Mouse (Mus musculus): Measurements from ENCODE around the gene Hdc.
A peak's percentile ranks its signal among the peaks of the same experiment; 100 is the strongest.
"Not testable (repeated sequence)": the region's sequence is repeated elsewhere in the genome, so short reads cannot be mapped to it uniquely, and the experiment has no call there.

Hdc gene

DNA sequence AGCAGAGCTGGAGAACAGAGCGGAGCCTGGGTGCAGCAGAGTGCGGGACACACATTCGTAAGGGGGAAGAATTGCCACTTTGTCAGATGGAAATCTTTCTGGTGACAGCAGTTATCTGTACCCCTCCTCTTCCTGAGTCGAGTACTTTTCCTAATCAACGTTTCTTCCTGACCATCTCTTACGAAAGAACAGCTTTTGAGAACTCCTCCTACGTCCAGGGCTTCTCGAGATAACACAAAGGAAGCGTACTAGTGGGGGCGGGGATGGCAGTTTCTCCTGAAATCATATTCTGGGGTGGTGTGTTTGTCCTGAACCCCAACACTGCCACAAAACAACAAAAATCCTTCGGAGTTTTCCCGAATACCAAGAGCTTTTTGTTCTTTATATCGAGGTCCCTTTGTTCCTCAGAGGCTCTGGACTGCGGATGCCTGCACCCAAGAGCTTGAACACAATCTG, at the start of gene Hdc:
Gene Hdc (minus strand): TSS at position 51 of the 456 bp plus-strand sequence.
- DNase-seq = no peak

DNA sequence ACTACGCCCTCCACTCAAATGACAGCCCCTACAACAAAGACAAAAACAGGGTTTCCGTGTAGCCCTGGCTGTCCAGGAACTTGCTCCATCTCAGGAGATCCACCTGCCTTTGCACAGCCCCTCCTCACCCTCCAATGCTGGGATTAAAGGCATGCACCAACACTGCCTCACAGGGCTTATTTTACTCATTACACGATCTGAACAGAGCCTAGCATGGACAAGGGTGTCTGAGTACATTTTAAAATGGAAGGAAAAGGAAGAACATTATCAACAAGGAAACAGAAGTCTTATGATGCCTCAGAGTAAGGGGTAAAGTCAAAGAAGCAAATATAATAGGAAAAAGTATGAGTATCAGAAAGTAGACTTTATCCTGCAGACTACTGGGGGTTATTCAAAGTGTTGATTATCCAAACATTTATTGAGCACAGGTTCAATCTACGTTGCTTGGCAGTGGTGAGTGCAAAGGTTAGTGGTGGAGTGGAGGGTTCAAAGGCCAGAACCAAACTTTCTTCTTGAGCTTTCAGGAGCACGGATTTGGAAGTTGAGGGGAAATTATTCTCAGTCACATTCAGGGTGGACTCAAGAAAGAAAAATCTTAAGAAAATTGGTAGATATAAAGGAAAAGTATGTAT, 49.6 kb upstream of the Hdc start:
- DNase-seq = no peak

DNA sequence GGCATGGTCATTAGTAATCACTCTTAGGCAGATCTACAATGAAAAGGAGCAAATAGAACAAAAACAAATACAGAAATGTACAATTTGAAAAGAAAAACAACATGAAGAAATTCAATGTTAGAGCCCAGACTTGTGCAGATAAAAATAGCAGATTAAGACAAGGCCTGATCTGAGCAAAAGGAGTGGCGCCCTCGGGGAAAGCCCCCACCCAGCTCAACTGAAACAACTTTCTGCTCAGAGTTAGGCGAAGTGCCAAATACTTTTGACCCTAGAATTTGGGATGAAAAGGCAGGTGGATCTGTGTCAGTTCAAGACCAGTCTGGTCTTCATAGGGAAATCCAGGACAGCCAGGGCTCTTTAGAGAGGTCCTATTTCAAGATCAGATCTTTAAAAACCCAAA, 46.9 kb upstream of the Hdc start:
- DNase-seq = no peak

DNA sequence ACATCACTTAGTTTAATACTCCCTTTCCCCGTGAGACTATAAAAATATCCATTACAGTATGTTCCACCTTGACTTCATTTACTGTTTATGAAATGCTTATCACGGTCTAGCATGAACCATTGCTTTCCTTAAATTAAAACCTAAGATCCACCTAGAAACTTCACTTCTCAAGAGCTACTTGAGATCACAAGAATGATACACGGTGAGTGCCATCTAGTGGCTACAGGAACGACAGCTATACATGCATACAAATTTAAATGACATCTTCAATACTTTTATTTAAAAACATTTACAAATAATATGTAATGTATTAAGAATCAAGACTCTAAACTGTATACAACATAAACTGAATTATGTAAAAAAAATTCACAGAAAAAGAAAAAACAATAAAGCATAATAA, 44.4 kb upstream of the Hdc start:
- DNase-seq = peak in 1 of 2 experiments; percentile 46

DNA sequence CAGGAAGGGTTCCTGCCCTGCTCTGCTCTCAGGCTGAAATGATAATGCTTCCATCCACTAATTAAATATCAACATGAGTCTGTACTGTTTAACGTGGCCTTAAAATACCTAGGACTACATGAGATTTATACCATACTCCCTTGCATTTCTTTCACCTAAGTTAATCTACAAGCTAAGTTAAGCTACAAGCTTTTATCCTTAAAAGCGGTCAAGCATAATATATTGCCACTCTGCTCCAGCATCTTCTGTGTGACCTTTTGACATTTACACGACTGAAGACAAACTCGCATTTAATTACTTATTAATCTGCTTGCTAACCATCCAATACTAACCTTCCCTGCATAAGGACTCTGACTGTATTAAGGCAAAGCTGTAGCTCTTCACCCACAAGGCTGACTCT, 33.8 kb upstream of the Hdc start:
- no peak for DNase-seq

DNA sequence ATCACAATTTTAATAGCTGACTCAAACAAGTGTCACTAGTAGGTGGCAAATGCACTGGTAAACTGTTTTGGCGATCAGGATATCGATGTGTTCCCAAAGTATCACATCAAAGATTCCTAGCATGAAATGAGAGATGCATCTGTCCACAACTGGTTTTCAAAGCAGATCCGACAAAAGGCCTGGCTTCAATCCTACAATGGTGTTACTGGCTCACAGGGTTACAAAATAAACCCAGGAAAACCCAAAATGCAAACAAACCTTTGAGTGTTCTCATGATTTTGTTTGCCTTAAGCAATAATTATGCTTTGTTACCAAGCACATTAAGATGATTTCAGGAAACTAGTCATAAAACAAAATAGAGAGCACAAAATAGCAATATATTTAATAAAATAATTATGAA, 28.7 kb upstream of the Hdc start:
- DNase-seq = no peak

DNA sequence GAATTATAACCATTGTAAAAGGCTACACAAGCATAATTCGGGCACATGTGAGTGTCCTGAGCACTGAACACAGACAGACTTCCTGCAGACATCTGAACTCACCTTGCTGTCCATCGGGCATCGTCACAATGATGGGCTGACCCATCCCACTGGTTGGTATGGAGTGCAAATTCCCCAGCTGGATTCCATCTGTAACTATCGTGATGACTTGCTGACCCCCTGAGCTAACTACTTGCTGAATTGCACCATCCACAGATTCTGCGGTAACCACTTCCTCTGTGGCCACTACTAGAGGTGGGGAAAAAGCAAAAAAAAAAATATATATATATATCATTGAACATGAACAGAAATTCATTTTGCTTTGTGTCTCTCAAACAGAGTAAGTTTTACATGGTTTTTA, 27.4 kb upstream of the Hdc start:
- no peak for DNase-seq

DNA sequence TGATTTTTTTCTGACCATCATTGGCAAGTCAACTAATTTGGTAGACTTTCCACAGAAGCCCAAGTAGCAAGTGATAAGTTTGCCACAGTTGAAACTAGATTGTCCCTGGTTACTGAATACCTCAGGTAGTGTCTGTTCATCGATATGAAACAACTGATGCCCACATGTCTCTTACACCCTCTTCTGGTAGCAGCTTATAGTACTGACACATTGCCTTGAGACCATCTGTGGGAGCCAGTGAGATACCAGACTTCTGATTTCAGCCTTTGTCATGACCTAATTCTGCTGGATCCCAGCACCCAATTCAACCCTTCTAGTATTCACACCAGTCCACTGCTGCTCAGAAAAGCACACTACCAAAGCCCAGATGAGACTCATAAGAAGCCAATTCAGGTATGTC, 25.7 kb upstream of the Hdc start:
- no peak for DNase-seq

DNA sequence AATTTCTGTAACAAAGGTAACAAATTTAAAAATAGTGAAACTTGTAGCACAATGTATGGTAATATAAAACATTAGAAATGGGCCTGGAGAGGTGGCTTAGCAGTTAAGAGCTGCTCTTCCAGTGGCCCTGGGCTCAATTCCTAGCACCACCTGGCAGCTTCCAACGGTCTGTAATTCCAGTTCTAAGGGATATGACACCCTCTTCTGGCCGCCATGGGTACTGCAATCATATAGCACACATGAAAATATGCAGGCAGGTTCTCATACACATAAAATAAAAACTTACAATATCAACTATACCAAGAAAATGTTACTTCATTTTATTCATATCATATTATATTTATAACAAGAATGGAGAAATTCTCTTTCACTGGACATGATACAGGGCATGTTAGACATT, 21.2 kb upstream of the Hdc start:
- DNase-seq = no peak

DNA sequence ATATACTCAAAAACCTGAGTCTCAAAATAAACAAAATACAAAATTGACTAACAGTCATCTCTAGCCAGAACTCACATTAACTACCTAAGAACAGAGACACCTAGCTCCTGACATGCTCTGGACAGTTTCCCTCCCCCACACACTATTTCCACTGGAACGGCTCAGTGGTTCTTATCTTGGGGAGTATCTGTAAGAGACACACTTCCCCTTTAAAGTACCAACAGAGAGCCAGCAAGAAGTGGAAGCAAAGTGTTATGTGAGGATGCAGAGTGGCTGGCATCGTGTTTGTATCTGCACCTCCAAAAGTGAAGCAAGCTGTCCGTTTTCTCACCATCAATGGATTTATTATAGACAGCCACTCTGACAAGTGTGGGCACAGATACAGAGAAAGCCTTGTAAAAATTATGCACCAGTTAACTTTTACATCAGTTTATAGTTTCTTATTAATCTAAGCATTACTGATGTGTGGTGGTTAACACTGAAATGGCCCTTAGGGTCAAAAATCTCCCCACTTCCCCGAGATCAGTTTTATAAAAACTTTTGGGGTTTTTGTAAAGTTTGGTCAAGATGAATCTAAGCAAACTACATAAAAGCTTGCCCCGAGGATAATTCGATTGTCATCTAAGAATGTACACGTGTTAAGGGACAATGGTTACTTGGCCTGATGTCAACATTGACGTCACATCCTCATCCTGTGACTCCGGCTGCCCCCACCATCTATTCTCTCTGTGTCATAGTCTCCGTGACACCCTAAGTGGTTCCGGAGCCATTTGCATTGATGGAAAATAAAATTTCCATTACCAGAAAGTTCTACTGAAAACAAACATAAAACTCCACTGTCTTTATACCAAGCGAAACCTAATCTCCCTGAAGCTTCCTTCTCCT, 17.1 kb upstream of the Hdc start:
- no peak for DNase-seq

DNA sequence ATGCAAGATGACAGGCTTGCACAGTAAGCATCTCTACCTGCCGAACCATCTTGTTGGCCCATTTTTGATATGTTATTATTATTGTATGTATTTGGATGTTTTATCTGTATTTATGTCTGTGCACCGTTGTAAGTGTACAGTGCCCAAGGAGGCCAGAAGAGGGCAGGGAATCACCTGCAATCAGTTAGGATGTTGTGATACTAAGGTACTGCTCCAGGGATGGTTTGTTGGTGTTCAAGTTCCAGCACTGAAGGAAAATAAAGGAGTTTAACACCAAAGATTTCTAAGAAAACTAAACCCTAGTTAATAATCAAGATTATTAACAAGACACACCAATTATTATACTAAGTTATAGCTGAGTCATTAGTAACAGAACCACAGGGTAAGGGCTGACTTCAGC, 14.1 kb upstream of the Hdc start:
- no peak for DNase-seq

DNA sequence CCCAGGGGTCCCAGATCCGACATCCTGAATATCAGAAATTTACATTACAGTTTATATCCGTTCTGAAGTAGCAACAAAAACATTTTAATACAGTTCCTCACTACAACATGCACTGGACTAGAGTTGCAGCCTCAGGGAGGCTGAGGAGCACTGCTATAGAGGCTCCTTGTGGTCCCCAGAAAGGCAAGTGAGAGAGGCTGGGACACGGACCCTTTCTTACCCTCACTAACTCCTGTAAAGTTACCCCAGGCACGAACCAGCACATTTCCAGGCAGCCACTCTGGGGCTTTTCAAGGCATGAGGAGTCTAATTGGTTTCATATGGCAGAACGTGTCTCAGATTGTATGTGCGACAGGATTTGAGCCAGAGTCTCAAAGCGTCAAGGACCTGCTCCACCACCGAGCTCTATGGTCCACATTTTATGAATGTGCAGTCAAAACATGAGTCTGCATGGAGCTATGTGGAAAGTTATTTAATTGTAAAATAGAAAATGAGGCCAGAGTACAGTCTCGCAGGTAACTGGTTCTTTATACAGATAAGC, 9.4 kb upstream of the Hdc start:
- DNase-seq = no peak

DNA sequence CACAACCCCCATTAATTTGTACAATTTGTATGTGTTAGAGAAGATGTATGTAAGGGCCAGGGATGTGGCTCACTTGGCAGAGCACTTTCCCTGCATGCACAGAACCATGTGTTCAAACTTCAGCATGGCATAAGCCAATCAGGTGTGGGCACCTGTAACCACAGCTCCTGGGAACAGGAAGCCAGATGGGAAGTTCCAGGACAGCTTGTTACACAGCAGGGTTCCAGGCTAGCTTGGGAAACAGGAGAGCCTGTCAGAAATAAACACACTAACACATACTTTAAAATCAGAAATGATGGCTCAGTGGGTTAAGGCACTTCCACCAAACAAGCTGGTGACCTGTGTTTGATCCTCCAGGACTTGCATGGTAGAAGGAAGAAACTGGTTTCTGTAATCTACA, 4.0 kb upstream of the Hdc start:
- DNase-seq = peak; percentile 82 to 85

DNA sequence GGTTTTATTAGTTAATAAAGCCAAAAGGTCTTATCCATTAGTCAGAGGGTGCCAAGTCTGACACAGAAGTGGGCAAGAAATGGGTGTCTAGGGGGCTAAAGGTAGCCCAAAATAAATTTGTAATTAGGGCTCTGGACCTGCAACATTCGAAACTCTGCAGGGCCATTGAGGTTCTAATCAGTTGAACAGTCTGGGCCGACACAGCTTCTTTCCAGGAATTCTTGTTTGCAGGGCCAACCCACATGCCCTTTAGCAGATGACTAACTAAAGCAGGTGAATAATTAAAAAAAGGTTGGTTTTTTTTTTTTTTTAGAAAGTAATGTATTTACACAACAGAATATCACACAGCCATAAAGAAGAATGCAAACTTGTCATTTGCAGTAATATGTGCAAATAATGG, 3.4 kb upstream of the Hdc start:
- no peak for DNase-seq

DNA sequence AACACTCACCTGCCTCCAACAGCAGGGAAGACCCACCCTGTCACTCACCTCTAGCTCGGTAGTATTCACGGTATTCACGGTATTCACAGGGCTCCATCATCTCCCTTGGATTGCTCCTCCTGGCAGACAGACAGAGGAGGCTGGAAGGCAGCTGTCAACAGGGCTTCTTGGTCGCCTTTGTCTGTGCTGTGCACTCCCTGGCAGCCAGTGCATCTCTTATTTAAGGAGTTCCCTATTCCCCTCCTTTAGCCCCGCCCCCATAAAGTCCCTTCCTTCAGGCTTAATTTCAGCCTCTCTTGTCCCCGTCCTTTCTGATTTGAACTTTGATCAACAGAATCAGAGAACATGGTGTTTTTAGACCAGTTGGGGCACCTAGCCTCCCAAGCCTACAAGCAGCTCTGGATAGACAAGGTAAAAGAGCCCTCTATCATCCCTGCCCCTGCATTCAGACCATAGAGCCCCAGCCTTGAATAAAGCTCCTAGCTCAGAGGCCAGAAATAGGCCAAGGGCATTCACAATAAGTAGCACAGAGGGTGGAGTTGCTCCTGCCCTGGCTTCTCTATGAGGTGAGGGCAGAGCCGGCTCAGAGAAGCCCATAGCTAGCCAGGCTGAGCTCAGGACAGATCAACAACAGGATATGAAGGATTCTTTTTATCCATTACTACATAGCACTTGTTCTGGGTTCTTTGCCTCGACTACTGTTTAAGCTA, 474 bp downstream of the Hdc start:
- no peak for DNase-seq

DNA sequence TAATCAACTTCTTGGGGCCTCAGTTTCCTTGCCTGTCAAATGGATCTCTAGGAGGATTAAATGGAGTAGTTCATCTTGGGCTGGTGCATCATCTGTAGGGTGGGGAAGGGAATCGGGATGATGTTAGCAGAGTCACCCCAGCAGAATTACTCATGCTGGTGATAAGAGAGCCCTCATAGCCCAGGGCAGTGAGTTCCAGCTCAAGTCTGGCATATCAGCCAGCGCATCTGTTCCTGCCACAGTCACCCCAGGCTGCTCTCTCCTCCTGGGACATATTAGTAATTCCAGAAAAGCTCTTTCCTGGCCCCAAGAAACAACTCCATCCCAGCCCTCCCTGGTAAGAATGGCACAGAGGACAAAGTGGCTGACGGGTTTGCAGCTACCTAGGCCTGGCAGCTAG, 3.7 kb downstream of the Hdc start:
- peak in 1 of 2 experiments; percentile 26 for DNase-seq

DNA sequence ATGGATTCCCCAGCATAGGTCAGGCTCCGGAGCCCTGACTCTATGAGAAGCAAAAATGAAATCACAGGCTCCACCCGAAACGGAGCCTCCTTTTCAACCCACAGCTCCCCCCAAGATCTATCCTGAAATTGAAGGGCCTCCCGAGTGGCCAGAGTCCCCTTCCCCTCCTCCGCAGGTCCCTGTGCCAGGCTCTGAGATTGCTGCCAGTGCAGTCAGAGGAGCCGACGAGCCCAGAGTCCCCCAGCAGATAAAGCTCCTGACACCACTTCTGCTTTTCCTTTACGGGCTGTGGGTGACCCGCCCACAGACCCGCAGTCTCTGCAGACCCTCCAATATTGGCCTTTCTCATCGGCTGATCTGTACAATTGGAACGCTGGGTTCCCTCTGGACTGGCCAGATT, 9.5 kb downstream of the Hdc start:
- not testable (repeated sequence) for DNase-seq

DNA sequence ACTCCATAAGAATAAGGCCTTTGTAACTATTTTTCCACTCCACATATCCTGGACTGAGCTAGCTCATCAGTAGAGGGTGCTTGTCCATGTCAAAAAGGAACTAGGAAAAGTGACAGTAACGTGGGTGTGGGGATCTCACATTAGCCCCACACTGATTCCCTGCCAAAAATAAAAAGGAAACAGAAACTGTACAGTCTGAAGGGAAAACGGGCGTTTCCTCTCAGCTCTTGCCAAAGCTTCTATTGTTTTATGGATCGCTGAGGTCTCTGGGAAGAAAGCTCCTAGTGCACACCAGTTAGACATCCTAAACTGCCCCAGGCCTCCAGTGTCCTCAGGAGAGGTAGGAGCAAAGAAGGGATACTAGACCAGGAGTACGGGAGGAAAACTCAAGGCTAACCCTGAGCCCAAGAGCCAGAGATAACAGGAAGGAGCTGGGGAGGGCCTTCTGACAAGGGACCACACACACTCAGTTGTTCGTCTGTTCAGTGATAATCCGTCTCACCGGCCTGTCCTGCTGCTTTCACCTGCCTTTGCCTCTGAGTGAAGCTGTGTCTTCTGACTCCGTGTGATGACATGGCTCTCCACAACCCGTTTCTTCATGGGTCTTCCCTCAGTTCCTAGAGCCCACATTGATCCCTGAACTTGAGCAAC, 11.4 kb downstream of the Hdc start:
- DNase-seq = no peak

DNA sequence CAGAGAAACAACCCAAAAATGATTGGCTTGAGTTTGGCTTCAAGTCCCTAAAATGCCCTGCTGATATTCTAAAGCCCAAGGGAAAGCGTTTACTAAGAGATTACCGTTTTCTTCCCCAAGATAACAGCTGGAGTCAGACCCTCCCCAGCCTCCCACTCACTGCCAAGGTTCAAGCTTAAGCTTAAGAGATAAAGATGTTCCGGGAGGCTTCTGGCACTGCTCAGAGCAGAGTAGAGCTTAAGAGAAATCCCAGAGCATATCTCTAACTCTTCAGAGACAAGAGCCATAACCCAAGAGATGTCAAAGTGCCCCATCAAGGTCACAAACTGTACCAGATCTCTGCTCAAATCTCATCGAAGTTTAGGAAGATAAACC, 12.4 kb downstream of the Hdc start:
- no peak for DNase-seq

DNA sequence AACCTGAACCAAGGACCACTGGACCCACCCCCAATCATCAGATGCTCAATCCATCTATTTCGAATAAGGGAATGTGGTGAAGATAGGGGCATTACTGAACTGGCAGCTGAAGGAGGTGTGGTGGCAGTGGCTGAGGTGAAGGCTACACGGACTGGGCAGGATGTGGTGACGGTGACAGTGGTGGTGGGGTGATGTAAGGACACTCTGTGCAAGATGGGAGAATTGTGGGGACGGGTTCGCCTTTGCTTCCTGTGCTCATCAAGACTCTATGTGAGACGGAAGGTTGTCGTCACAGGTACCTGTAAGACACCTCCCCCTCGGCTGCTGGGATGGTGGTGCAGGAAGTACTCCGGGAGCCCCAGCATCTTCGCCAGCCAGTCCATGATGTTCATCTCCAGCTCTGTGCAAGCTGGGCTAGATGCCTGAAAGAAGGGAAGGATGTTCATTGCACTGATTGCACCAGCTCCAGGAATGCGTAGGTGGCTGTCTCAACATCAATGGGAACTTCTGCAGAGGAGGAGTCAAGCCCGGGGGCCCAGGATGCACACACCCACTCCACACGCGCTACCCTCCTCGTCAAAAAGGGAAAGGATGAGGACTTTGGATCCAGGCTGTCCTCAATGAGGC, 12.9 kb downstream of the Hdc start:
- DNase-seq = no peak

DNA sequence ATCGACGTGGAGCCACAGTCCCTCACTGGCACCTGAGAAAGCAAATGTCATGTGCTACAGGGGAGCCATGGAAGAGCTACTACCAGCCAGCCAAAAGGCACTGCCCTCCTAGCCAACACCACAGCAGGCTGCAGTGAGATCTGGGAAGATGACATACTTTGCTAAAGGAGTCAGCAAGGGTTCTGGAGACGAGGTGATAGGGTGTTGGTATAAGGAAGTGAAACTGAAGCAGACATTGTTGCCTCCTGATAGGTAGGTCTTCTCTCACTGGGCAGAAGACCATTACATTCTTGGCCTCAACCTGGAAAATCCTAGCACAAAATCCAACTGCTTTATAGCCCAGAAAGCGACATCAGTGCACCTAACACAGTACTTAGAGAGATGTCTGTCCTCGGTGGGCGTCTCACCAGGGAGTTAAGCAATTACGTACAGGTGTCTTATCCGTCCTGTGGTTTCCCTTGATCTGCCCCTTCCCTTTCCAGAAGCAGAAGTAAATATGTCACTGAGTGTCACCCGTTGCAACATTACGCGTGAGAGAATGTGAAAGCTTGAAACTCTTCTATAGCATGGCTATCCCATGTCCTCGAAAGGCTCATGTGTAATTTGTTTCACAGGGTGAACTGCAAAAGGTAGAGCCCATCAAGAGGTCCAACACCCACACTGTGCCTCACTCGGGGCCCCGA, 17.0 kb downstream of the Hdc start:
- DNase-seq = no peak

DNA sequence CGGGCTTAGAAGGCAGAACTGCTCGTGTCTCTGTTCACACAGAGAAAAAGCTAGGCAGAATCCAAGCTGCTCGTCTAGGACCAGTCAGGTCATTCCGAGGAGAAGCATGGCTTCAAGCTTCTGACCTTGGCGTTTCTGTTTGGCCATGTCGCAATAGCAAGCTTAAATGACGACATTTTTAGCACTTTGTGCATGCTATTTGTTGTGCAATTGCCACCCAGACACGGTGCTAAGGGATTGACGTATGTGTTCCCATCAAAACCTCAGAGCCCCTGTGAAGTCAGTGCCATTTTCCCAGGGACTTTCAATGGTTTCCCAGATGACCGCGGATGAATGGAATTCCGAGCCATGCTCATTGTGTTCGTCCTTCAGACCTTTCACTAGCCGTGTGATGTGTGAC, 18.6 kb downstream of the Hdc start:
- no peak for DNase-seq
